Mouse (Mus musculus) left cerebral cortex, postnatal 10 days (tissue): Measurements from ENCODE around the gene Rbck1. TPM values are rescaled to one million over a fixed set of nuclear protein-coding genes. Genes with fewer than 3 reads are reported as not detected.
"Not testable (repeated sequence)": the region's sequence is repeated elsewhere in the genome, so short reads cannot be mapped to it uniquely, and the experiment has no call there.

Experiments used
- DNase-seq, 2 experiments: peaks; one replicate each; pipeline ENCODE4 v3.0.0; 2021 to 2022; ENCODE audit warnings: low spot score in 2 of 2, mixed read lengths in 1 of 2; ENCODE audit errors: extremely low spot score in 1 of 2
- intact Hi-C: fragments of 180-260 bp; cut with DNase I; formaldehyde crosslinking; loops from one replicate; pipeline ENCODE4 v1.15.1; 2025
- total RNA-seq, 2 experiments: library from RNA; stranded (reverse); gene quantifications; 2 replicates each; pipeline ENCODE4 v1.2.3; 2021

Gene Rbck1
- total RNA-seq, result 100 to 1,000 TPM; 106 to 107 TPM

DNA sequence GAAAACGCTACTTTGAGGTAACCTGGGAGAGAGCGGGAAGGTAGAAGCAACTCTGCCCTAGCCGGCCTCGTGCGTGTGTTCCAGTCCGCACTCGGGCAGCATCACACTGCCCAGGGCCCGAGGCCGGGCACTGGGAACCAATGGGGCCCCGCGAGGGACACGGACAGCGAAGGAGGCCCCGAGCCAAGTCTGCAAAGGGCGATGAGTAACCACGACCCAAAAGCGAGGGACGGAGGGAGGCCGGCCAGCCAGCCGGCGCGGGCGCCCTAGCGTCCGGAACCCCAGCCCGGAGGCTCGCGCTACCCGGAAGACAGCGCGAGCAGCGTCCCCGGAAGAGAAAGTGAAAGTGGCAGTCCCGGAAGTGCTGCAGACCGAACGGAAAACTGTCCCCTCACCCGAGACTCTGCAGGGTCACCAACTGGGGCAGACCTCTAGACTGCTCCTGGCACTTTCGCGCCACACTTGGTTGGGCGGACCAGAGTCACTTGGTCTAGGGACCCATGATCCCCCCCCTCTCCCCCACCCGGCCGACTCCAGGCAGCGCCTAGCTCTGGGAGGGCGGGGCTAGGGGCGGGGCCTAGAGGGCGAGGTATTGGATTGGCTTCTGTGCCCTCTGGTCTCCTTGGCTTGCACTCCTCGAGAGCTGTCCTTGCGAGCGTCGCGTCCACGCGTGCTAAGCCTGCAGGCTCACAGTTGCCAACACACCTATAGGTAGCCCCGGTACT, at the start of gene Rbck1:
Rbck1 (minus strand) TSS at position 553 of the 725 bp plus-strand sequence.
- intact Hi-C loops, result no loop called here
- DNase-seq, result peak; percentile 77 to 89

DNA sequence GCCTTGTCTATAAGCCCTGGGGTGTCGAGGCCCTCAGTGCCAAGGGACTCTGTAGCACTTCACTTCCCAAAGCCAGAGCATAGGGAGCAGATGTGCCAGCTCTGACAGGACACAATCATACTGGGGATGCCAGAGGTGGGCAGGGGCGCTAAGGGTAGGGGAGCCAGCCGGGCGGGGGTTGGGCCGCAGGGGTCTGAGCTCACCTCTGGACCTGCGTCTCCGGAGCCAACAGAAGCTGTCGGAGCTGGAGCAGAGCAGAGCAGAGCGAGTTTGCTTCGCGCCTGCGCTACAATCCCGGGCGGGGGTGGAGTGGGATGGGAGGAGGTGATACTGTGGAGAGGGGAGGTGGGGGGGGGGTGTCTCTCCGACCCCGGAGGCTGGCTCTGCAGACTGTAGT, 43.9 kb upstream of the Rbck1 start, which contains the start of gene Nrsn2:
Nrsn2 (minus strand) TSS at position 294 of the 397 bp plus-strand sequence.
- peak in 1 of 2 experiments; percentile 56 for DNase-seq
- intact Hi-C loops, result no loop called here

DNA sequence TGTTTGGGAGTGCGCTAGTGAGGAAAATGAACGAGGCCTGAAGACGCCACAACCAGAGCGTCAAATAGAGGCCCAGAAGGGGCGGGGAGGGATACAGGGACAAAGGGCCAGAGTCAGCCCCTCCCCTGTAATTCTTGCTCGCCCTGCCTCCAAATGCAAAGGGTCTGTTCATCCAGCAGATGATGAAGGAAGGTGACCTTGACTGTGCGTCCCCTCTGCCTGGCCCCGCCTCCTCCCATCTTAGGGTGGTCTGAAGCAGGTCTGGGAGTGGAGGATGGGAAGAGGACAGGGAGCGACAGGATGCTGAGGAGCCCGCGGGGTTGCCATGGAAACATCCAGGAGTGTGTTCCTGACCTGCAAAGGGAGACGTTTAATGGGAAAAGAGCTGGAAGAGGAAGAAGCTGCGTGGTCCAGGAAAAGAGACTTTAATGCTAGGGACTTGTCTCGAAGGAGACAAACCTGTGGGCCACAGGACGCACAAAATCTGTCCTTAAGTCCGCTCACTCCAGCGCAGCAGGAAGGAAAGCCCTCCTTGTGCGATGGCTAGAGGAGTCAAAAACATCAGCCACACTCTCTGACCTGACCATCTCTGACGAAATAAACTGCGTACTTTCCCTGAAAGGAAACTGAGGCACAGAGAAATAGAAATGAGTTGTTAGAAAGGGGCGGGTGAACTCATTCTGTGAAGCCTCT, 43.3 kb upstream of the Rbck1 start:
- DNase-seq, result peak in 1 of 2 experiments; percentile 59

DNA sequence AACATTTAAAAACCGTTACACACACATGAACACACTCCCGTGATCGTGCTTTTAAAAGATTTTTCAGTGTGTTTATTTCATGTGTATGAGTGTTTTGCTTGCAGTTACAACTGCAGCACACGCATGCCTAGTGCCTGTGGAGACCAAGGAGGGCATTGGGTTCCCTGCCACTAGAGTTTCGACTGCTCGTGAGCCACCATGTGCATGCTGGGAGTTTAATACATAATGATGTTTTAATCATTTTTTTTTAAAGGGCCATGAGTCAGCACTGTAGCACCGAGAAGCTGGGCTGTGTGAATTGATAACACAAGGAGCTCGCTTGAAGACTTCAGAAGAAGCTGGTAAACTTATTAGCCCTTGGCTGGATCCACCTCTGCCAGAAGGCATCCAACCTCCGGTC, 41.1 kb upstream of the Rbck1 start:
- intact Hi-C loops, result no loop called here
- no peak for DNase-seq

More for the DNA sequence above, 43.3 kb upstream of the Rbck1 start:
- intact Hi-C loops, result no loop called here

DNA sequence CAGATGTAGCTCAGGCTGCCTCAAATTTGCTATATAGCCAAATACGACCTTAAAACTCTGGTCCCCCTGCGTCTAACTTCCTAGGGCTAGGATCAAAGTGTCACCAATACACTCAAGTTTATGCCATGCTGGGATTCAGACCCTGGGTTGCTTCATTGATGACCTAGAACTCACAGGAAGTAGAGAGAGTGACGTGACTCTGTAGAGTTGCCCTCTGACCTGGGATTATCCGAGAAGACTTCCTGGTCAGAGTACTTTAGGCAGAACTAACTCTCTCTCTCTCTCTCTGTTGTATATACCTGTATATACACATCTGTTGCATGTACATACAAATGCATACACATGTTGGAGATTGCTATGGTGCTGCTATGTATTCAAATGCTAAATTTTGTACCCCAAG, 40.2 kb upstream of the Rbck1 start:
- DNase-seq, result no peak
- intact Hi-C loops, result no loop called here

DNA sequence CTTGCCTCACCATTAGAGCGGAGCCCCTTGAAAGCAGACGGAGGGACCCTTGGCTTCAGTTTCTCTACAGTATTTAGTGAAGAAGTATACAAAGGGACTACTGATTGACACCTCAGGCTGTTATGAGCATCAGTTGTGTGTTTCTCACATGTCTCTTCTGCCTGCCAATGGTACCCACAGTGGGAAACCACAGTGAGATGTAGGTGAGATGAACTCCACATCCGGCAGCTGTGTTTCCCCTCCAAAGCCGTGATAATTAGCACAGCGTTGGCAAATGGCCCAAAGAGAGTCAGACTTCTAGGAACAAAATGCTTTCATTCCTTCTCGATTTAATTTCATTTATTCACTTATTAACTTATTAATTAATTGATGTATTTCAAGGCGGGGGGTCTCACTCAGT, 39.7 kb upstream of the Rbck1 start:
- no peak for DNase-seq
- intact Hi-C loops, result no loop called here

DNA sequence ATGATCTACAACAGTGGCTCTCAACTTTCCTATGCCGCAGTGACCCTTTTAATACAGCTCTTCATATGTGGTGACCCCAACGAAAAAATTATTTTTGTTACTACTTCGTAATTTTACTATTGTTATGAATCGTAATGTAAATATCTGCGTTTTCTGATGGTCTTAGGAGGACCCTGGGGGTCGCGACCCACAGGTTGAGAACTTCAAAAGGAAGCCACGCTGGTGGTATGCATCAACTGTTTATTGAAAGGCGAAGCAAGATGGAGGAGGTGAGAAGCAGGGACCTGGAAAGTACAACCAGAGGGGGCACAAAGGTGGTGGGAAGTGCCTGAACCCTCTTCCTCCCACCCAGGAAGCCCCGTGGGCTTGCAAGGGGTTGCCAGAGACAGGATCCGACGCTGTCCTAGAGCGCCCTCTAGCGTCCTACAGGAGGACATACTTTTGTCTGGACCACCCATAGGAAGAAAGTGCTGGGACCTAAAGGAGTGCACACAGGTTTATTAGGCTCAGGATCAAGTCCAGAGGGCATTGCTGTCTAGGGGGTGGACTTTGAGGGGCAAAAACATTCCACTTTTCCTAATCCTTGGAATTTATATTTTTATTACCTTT, 36.2 kb upstream of the Rbck1 start:
- intact Hi-C loops, result loop anchor here (10.0 kb wide), 1 partner anchor 274 kb away; no protein-coding TSS in a partner anchor
- DNase-seq, result peak in 1 of 2 experiments; percentile 62

DNA sequence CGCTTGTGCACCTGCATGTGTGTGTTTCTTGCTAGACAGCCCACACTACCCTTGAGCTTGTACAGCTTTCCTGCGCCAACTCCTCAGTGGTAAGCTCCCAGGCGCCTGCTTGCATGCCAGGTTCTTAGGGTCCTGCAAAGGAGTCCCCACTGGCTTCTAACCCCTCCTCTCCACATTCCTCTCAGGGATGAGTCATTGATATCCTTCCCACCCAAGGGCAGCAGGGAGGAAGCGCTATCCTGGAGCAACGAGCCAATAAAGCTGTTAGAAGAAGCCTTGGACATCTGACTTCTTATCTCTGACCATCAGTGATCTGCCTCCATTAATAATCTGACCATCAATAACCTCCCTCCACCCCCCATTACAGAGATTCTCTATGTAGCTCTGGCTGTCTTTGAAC, 35.5 kb upstream of the Rbck1 start:
- no peak for DNase-seq
- intact Hi-C loops, result loop anchor here (10.0 kb wide), 1 partner anchor 273 kb away; no protein-coding TSS in a partner anchor

DNA sequence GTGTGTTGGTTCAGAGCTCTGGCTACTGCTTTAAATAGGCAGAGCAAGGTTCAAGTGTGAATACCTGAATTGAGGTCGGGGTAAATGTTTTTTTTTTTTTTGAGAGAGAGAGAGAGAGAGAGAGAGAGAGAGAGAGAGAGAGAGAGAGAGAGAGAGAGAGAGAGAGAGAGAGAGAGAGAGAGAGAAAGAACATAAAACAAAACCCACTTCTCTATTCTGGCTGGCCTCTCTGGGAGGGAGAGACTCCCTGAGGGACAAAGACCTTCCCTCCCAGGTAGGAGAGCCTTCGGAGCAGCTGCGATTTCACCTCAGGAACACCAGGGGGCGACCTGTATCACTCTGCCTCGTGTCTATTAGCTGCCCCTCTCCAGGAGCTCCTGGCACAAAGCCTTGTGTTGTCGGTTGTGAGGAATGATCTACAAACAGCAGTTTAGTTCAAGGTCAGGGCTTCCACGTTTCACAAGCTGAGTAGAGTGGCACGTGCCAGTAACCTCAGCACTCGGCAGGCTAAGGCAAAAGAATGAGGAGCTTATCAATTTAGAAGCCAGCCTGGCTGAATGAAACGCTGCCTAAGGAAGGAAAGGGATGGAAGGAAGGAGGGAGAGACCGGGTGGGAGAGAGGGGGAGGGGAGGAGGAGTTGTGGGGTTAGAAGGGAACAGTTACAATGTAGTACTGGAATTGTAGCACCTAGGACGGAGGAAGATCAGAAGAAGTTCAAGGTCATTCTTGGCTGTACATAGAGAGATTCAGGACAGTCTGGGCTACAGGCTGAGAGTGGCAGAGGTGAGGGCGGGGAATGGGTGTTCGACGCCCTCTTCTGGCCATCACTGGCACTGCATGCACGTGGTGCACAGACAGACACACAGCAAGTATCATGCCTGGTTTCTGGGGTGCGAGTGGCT, 31.0 kb upstream of the Rbck1 start:
- intact Hi-C loops, result loop anchor here (10.0 kb wide), 1 partner anchor 269 kb away; no protein-coding TSS in a partner anchor

DNA sequence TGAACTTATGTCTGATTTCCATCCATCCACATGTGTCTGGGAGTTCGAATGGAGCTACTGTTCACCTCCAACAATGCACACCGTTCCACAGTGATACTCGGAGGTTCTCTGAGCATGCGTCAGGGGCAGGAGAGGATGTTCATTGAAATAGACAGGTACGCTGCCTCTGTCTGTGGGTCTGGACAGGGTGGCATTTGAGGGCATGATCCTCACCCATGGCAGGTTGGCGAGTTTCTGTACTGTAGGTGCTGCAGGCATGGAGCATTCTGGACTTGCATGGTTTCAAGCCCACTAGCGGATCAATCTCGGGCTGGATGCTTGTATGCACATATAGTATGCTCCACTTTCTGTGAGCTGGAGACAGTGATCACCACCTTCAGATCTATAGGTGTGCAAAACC, 28.7 kb upstream of the Rbck1 start:
- DNase-seq, result no peak
- intact Hi-C loops, result loop anchor here (10.0 kb wide), 1 partner anchor 266 kb away; no protein-coding TSS in a partner anchor

More for the DNA sequence above, 31.0 kb upstream of the Rbck1 start:
- peak; percentile 64 to 84 for DNase-seq

DNA sequence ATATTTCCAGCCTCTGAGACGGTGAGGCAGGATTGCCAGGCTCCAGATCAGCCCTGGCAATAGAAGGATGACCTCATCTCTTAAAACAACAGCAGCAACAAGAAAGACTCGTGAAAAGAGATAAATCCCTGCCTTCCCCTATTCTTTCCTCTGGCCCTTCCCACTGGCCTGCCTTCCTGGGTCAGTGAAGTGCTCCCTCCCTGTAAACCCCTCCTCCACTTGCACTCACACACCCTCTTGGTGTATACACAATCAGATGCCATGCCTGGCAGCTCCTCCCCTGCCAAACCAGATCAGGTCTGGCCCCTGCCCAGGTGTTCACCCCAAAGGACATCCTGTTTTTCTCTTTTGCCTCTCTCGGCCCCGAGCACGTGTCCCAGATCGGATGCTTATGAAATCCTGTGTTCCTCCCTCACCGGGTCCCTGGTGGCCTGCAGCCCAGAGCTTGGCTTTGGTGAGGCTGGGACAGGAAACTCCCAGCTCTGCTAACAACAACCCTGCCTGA, 27.9 kb upstream of the Rbck1 start:
- peak in 1 of 2 experiments; percentile 81 for DNase-seq
- intact Hi-C loops, result loop anchor here (10.0 kb wide), 1 partner anchor 266 kb away; no protein-coding TSS in a partner anchor

DNA sequence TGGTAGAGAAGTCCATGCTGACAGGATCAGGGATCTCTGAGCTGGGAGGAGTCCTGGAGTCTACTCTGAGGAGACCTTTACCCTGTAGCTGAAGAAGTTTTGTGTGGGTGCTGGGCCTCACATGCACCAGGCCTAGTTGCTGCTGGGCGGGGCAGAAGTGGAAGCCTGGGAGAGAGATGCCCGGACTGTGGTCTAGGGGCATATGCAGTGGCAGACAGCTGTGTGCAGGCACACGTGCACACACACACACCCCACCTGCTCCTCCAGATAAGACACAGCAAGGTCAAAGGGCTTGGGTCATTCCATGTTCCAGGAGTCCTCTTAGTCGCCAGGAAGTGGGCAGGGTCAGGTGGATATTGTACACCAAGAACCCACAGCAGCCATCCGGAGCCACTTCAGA, 27.2 kb upstream of the Rbck1 start:
- no peak for DNase-seq
- intact Hi-C loops, result loop anchor here (10.0 kb wide), 1 partner anchor 265 kb away; no protein-coding TSS in a partner anchor

DNA sequence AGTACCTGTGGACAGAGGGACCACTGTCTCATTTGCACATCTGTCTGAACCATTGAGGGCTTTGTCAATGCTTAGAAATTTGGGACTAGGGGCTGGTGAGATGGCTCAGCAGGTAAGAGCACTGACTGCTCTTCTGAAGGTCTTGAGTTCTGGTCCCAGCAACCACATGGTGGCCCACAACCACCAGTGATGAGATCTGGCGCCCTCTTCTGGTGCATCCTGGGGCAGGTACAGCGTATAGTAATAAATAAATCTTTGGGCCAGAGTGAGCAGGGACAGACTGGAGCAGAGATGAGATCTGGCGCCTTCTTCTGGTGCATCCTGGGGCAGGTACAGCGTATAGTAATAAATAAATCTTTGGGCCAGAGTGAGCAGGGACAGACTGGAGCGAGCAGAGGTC, 26.5 kb upstream of the Rbck1 start:
- intact Hi-C loops, DNase-seq: not testable (repeated sequence)

DNA sequence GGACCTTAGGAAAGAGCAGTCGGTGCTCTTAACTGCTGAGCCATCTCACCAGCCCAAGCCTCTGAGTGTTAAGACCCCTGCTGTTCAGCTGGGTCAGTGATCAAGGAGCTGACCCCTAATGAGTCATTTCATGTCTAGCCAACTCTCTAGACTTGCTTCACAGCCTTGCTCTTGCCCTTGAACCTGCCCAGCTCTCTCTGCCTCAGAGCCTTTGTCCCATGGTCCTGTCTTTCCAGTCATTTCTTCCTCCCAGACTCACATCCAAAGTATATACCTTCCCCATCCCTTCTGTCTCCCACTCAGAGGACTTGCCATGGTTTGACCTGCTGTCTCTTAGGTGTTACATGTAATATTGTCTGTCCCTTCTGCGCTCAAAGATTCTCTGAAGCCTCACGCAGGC, 24.8 kb upstream of the Rbck1 start:
- intact Hi-C loops, result no loop called here
- DNase-seq, result no peak

DNA sequence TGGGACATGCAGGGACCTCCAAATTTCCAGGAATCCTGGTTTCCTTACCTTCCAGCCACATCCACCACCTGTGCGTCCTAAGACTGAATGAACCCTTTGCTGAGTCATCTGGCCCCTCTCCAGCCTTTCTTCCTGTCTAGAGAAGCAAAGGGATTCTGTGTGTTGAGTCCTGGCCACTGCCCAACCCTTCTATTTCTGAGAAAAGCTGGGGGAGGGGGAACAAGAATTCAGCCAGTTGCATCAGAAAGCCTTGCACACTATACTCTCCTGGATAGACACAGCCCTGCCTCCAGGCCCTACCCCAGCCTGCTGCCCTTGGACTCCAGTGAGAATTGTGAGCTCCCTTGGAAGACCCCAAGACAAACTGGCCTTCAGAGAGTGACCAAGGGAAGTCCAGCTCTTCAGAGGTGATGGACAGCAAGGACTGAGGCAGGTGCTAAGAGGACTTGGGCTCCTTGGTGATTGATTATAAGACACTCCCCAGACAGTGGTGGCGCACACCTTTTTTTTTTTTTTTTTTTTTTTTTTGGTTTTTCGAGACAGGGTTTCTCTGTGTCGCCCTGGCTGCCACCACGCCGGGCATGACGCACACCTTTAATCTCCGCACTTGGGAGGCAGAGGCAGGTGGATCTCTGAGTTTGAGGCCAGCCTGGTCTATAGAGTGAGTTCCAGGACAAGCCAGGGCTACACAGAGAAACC, 17.5 kb upstream of the Rbck1 start:
- peak in 1 of 2 experiments; percentile 79 for DNase-seq
- intact Hi-C loops, result no loop called here

DNA sequence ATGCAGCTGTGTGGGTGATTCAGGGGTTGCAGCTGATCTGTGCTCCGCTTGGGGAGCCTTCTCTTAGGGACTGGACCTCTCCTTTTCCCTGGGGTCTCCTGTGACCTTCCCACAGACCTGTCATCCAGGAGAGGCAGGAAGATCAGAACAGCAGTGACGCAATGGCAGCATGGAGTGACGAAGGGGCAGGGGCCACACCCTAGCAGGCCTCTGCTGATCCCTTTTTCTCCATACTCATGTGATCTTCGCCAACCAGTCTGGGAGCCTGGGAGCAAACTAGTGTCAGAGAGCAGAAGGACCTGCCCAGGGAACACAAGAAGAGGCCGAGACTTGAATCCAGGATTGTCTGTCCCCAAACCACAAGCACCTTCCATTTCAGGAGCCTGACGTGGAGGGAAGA, 16.8 kb upstream of the Rbck1 start:
- no peak for DNase-seq
- intact Hi-C loops, result no loop called here

DNA sequence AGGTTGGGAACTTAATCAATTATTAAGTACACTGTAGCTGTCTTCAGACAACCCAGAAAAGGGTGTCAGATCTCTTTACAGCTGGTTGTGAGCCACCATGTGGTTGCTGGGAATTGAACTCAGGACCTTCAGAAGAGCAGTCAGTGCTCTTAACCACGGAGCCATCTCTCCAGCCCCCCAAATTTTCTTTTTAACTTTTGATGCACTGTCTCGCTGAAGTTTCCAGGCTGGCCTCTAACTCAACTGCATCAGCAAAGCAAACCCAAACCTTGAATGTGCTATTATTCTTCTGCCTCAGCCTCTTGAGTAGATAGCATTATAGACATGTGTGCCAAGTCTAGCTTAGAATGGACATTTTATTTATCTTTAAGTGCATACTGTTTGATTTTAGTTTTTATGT, 15.3 kb upstream of the Rbck1 start:
- intact Hi-C loops, result no loop called here
- DNase-seq, result no peak
